23 mouse cellular contexts compared by ENCODE assay signal in genomic region chr10:130315846-130316245, GRCm38 (mm10). TPM values are rescaled to one million over a fixed set of nuclear protein-coding genes. Genes with fewer than 3 reads are reported as not detected.
DNase-seq lines count a peak whose midpoint lies in the region; ATAC-seq lines count a peak whose summit lies in the region.
"Had no signal": no experiment of that assay in that cellular context is flagged by ENCODE, and none has a peak within 500 bp of the region (broad histone marks: within the 10 kb centered on the region; RNA-seq: fewer than 3 reads in every experiment).

No protein-coding gene starts in this region.

- peak; percentile 42 for DNase-seq in 416B (ENCODE audit: low read depth)
- DNase-seq in A20 (ENCODE audit: low read depth, low spot score) = peak; percentile 34
- no peak for DNase-seq in adrenal gland, postnatal 10 days
- DNase-seq in cerebellum, postnatal 4 days (ENCODE audit: low spot score in 2 of 2) = no peak
- DNase-seq: adrenal gland, adult 8-10 months; adrenal gland, postnatal 25 days; cerebellum, adult 11 months; cerebellum, adult 2 months; cerebellum, adult 9-10 months; cerebellum, postnatal 10 days; cerebellum, postnatal 25 days; forebrain, postnatal 0 days had no signal

- peak; percentile 53 for ATAC-seq in granulocyte monocyte progenitor cell, adult 5-6 weeks (replicated peaks; ENCODE audit: poor library complexity, severe bottlenecking)
- ATAC-seq in megakaryocyte progenitor cell, adult 5-6 weeks (replicated peaks; ENCODE audit: poor library complexity) = peak; percentile 52
- ATAC-seq in CD4-positive, CD25-positive, alpha-beta regulatory T cell, adult 4 months = no peak
- ATAC-seq: activated CD4-positive, CD25-positive, alpha-beta regulatory T cell, adult 4 months; forebrain, embryonic 13.5 days; forebrain, embryonic 15.5 days; forebrain, postnatal 0 days; Patski had no signal

RNA-seq across cellular contexts. Expression of gene Tespa1, which starts 6.8 kb away (rescaled TPM):
- 31.3 and 54.6 TPM in 2 replicates for total RNA-seq in granulocyte monocyte progenitor cell, adult 5-6 weeks (2014; fragmentation: Nextera tagmentation)
- 32.0 and 37.3 TPM in 2 replicates for total RNA-seq in granulocyte monocyte progenitor cell, adult 5-6 weeks (2017)
- total RNA-seq in megakaryocyte progenitor cell, adult 5-6 weeks (2015) = 30.7 and 51.7 TPM in 2 replicates
- 35.8 and 50.3 TPM in 2 replicates for total RNA-seq in megakaryocyte progenitor cell, adult 5-6 weeks (2017)
- total RNA-seq in adrenal gland, postnatal 10 days (2021) = 1 to 10 TPM in 1 of 2 experiments, under 1 TPM in 1; 0.87 to 2.0 TPM
- polyA plus RNA-seq in CD4-positive, CD25-positive, alpha-beta regulatory T cell, adult 4 months (2017; shearing (Covaris generic)) = 100 to 1,000 TPM; 380 to 411 TPM
- total RNA-seq: forebrain, postnatal 0 days had no signal
- polyA plus RNA-seq: brain, embryonic 14.5 days; C2C12; embryonic facial prominence, embryonic 10.5 days; forebrain, embryonic 13.5 days; forebrain, embryonic 15.5 days; forebrain, postnatal 0 days had no signal

RNA-seq across cellular contexts. Expression of gene Neurod4, which starts 35.8 kb away (rescaled TPM):
- not detected in 2 replicates for total RNA-seq in granulocyte monocyte progenitor cell, adult 5-6 weeks (2014; fragmentation: Nextera tagmentation)
- total RNA-seq in granulocyte monocyte progenitor cell, adult 5-6 weeks (2017) = not detected in 2 replicates
- total RNA-seq in megakaryocyte progenitor cell, adult 5-6 weeks (2015) = not detected in 2 replicates
- total RNA-seq in megakaryocyte progenitor cell, adult 5-6 weeks (2017) = not detected in 2 replicates
- total RNA-seq in adrenal gland, postnatal 10 days (2021) = under 1 TPM; 0.18 to 0.21 TPM
- not detected for polyA plus RNA-seq in CD4-positive, CD25-positive, alpha-beta regulatory T cell, adult 4 months (2017; shearing (Covaris generic))
- polyA plus RNA-seq: C2C12, G1E, Patski had no signal

Comparison
In these comparisons a context has a peak if more than half of its experiments do, and no peak if none do; other contexts are left out.
1. DNase-seq: peak in 416B (single experiment) and A20 (single experiment); none in adrenal gland, postnatal 10 days (single experiment) and cerebellum, postnatal 4 days (0 of 2).
2. RNA of gene Tespa1, which starts 6.8 kb away (total RNA-seq): 30.7 to 51.7 TPM in megakaryocyte progenitor cell, adult 5-6 weeks and 31.3 to 54.6 TPM in granulocyte monocyte progenitor cell, adult 5-6 weeks; 0.87 to 2.0 TPM in adrenal gland, postnatal 10 days; every median in the first group is over 10 times any median in the second.